Mouse (Mus musculus): ENCODE data around the gene Podxl.

DNA sequence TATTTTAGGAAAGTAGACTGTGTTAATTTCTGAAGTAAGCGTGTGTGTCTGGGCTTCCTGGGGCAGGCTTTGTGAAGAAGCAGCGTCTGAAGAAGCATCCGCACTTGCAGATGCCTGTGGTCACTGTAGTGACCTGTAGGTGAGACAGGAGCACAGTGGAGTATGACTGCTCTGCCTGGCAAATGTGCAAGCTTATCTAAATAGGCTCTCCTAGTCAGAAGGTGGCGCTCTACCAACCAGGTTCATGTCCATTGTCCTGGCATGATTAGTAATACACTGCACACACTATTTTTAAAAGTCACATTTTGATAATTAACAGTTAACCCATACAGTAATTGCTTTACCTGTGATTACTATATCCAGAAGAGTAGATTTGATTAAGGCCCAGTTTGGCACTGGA lies 85.6 kb downstream of the Podxl start:
- TF ChIP-seq CTCF (IDR thresholded peaks at IDR 0.05; ENCODE audit: control insufficient read depth, insufficient read depth, insufficient replicate concordance, low read depth, low read length), result no peak
- TF ChIP-seq POLR2A (IDR thresholded peaks at IDR 0.05; ENCODE audit: control insufficient read depth, low read depth, low read length), result no peak
